Mouse (Mus musculus): ENCODE results near the gene Xndc1.
"Not testable (repeated sequence)": the region's sequence is repeated elsewhere in the genome, so short reads cannot be mapped to it uniquely, and the experiment has no call there.

Gene Xndc1

DNA sequence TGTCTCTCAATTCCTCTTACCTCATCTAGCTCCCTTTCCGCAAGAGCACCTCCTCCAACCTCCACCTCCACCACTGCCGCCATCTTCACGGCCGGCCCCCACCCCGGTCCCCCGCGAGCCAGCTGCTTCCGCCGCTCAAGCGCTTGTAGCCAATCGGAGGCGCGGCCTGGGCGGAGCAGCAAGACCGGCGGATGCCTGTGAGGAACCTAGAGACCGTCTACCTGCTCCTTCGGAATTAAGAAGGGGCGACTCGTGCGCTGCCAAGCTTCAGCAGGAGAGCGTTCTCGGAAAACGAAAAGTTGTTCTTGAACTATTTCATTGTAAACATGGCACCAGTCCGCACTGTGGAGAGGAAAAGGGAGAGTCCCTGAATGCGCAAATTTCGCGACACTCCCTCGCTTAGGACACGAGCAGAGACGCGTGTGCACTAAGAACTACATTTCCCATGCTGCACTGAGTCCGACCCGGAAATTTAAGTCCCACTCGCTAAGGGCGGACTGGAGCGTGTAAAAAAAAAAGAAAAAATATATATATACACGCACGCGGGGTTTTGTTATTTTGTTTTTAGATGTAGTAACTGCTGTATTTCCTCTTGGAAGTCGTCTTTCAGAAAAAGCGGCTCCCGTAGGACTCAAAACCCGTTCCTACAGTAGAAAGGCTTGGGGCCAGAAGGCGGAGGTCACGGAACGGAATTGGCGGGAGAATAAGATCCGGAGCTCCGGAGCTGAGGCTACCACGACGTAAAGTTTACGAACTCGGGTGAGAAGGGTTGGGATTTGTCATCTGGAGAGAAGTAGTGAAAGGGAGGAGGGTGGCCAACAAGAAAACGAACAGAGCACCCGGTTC is at the start of gene Xndc1, which contains the start of the genes Rnf121 and Xntrpc:
Gene Xndc1, plus strand, starts transcription at position 466 of the 846 bp plus-strand sequence.
Gene Rnf121, minus strand, starts transcription at position 424 of the 846 bp plus-strand sequence.
Gene Xntrpc, plus strand, starts transcription at position 668 of the 846 bp plus-strand sequence.
- peak; percentile 90 to 92 for DNase-seq

- DNase-seq = no peak
These were observed 48.4 kb upstream of the Xndc1 start for GRCm38 (mm10) chr7:102016936-102017335.

DNA sequence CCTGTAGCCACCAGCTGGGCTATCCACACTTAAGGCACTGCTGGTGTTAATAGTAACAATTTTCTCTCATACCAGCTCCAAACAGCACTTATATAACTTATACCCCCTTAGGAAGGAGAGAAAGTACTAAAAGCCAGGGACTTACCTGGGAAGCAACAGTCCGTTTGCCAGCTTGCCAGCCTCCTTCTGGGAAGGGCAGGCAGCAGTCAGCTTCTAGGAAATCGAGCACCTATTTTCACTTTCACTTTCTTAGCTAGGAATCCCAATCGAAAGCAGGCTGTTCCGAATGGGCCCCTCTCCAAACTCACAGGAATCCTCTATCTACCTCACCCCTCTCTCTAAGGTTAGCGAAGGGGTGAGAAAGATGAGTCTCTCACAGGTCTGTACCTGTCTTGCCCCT is 47.9 kb upstream of the Xndc1 start:
- no peak for DNase-seq

GRCm38 (mm10) chr7:102018034-102018433 is 47.3 kb upstream of the Xndc1 start:
- DNase-seq = no peak

DNA sequence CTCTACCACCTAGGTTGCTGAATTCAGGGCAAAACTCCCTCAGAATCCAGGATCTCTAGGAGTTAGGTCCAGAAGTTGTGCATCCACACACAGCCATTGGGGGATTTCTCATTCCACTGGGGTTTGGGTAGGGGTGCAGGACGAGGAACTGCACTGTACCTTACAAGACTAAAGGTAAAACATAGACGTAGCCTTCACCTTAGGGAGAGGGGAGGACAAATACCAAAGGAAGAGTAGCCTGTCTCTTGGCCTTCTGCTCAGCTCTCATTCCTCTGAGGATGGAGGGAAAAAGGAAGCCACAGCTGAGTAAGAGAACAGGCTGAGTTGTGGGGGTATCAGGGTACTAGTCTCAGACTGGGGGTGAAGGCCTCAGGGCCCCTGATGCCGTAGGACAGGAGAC is 46.7 kb upstream of the Xndc1 start, which contains the start of gene Il18bp:
Gene Il18bp, minus strand, starts transcription at position 101 of the 400 bp plus-strand sequence.
- no peak for DNase-seq

- no peak for DNase-seq
These were observed 45.9 kb upstream of the Xndc1 start for GRCm38 (mm10) chr7:102019362-102019761.

GRCm38 (mm10) chr7:102020934-102021333 is 44.4 kb upstream of the Xndc1 start:
- not testable (repeated sequence) for DNase-seq

- no peak for DNase-seq
These were observed 41.5 kb upstream of the Xndc1 start for GRCm38 (mm10) chr7:102023821-102024220.

GRCm38 (mm10) chr7:102025187-102026119 is 39.9 kb upstream of the Xndc1 start:
- no peak for DNase-seq

GRCm38 (mm10) chr7:102034904-102035303 is 30.4 kb upstream of the Xndc1 start:
- no peak for DNase-seq

- no peak for DNase-seq
These were observed 29.8 kb upstream of the Xndc1 start for GRCm38 (mm10) chr7:102035534-102035933.

DNA sequence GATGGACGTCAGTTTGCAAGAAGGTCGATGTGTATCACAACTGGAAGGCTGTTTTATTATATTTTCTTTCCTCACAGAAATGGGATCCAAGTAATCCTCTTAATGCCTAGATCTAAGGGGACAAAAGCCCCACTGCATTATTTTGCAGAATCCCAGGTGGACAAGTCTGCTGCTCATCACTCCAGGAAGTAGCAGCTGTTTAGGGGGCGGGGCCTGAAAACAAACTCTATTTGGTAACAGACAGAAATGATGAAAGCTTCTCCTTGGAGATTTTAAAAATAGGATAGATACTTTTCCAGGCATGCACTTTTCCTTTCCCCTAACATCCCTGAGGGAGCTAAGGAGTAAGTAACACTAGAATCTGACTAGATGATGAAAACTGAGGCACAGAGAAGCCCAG is 28.0 kb upstream of the Xndc1 start:
- no peak for DNase-seq

- DNase-seq = no peak
These were observed 23.0 kb upstream of the Xndc1 start for GRCm38 (mm10) chr7:102042314-102042713.

DNA sequence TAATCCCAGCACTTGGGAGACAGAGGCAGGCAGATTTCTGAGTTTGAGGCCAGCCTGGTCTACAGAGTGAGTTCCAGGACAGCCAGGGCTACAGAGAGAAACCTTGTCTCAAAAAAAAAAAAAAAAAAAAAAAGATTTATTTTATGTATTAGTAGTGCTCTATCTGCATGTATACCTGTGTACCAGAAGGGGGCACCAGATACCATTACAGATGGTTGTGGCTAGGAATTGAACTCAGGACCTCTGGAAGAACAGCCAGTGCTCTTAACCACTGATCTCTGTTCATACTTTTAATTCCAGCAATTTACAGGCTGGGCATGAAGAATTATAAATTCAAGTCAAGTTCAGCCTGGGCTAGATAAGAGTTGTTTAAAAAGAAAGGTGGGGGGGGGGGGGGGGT is 16.8 kb upstream of the Xndc1 start:
- DNase-seq = not testable (repeated sequence)

DNA sequence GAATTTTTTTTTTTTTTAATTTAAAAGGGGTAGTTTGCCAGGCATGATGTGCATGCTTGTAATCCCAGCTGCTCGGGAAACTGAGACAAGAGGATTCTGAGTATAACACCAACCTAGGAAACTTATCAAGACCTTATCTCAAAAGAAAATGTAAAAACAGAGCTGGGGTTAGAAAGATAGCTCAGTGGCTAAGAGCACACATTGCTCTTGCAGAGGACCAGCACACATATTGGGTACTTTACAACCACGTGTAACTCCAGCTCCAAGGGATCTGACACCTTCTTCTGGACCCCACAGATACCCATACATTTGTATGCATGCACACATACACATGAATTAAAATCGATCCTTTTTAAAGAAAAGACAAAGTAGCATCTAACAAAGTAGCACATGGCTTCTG is 4.0 kb upstream of the Xndc1 start:
- no peak for DNase-seq

DNA sequence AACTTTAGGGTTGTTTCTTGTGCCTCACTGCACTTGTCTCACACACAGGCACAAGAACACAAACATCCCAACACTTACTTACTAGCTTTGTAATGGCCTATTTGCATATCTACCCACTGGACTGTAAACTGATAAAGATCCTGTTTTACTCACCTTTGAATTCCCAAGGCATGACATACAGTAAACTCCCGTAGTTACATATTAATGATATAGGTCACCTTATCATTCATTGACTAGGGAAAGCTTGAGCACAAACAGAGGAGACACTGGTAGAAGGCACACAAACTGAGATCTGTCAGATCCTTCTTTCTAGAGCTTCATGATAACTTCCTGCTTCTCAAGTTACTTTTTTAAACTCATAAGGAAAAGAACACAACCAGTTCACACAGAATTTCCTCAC is 3.1 kb upstream of the Xndc1 start:
- no peak for DNase-seq

DNA sequence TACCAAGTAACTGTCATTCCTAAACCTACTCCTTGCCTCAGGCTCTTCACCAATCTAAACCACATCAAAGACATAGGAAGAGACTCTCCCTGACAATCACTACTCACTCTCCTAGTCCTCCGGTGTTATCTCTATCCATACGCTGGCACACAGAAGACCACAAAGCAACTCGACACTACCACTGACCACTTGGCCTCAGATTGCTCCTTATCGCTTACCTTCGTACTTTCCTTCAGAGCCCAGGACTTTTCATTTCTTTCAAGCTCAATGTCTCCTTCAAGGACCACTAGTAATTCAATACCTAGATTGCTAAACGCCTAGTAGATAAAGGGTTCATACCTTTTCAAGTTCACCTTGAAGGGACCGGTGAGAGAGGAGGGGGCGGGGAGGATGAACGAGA is 1.4 kb upstream of the Xndc1 start:
- no peak for DNase-seq

DNA sequence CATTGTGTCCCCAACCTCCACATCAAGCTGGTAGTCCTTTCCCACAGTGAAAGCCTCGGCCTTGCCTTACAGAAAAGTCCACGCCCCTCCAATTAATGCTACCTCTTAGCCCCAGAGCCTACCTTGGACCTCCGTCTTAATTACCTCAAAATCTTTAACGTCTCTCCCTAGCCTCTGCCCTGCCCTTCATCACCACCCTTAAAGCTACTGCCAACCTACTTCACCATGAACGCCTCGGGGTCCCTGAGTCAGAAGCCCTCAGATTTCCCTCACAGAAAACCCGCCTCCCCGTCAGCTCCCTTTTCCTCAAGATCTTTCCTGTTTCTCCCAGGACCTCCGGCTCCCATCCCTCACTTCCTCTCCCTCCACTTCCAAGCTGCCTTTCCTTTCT is 661 bp upstream of the Xndc1 start:
- DNase-seq = no peak

DNA sequence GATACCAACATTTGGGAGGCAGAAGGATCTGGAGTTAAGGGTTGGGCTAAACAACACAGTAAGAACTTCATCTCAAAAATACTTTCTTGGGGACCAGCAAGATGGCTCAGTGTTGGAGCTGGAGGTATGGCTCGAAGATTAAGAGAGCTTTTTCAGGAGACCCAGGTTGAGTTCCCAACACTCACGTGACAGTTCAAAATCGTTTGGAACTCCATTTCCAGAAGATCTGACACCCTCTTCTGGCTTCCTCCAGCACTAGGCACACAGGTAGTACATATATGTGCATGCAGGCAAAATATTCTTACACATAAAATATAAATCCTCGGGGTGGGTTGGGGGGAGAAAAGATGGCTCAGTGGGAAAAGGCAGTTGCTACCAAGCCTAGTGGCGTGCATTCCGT is 1.1 kb downstream of the Xndc1 start:
- no peak for DNase-seq

DNA sequence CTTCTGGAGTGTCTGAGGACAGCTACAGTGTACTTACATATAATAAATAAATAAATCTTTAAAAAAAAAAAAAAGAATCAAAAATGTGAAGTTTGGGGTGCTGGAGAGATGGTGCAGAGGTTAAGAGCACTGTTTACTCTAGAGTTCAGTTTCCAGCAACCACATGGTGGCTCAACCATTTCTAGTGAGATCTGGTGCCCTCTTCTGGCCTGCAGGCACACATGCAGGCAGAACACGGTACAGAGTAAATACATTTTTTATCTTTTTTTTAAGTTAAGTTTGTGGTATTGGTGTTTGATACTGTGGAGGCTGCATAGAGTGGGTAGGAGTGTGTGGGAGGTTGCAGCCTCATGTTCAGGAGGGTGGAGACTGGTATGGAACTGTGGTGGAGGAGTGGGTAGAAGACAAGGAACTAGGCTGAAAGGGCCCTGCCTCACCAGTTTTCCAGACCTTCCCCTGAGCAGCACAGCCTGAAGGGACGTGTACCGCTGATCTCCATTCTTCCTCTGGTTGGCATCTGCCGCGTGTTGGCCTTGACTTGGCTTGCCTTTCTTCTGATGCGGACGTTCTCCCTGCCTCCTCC is 11.5 kb downstream of the Xndc1 start:
- DNase-seq = peak in 1 of 2 experiments; percentile 29

DNA sequence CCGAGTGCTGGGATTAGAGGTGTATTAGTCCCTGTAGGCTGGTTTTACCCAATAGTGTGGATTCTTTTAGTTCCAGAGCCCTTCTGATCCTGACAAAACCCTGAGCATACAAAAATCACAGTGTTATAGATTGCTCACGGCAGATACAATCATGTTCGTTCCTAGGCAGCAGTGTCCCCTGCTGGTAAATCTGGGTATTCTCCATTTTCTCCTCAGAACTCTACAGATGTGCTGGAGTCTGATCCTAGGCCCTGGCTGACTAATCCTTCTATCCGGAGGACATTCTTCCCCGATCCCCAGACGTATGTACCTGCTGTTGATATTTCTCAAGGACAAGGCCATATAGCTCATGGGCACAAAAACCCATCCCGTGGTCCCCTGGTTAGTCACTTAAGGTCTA is 13.2 kb downstream of the Xndc1 start:
- DNase-seq = no peak

GRCm38 (mm10) chr7:102080311-102080710 is 15.0 kb downstream of the Xndc1 start:
- DNase-seq = no peak

GRCm38 (mm10) chr7:102081784-102082183 is 16.5 kb downstream of the Xndc1 start:
- no peak for DNase-seq

All from thymus, postnatal 36 days (tissue).